Mouse (Mus musculus) ES-E14 (cell line): Measurements from ENCODE around the gene Zfp653. TPM values are rescaled to one million over a fixed set of nuclear protein-coding genes. Genes with fewer than 3 reads are reported as not detected.
A peak's percentile ranks its signal among the peaks of the same experiment; 100 is the strongest.

Source experiments
- DNase-seq: peaks from one replicate; pipeline ENCODE4 v3.0.0-alpha.2; 2013; ENCODE audit warnings: low read depth, low spot score
- H3K27ac ChIP-seq: 2 replicates; pipeline ENCODE4 v1.5.1; 2012; ENCODE audit warnings: low read depth, mild to moderate bottlenecking, low read length, moderate library complexity, mixed read lengths; ENCODE audit not compliant: poor library complexity, insufficient read depth, severe bottlenecking
- H3K36me3 ChIP-seq: 2 replicates; pipeline ENCODE4 v1.6.1; 2012; ENCODE audit warnings: mild to moderate bottlenecking, low read length, moderate library complexity, mixed read lengths; ENCODE audit not compliant: control insufficient read depth, poor library complexity, insufficient read depth, severe bottlenecking
- H3K4me1 ChIP-seq, 2 experiments: fragments of 150-350 bp in 1 of 2; sonication (generic) in 1 of 2; 2 replicates each; pipeline ENCODE4 v1.6.1; 2012; ENCODE audit warnings: low read length in 2 of 2, mild to moderate bottlenecking in 1 of 2, mixed read lengths in 1 of 2; ENCODE audit not compliant: control insufficient read depth in 2 of 2, insufficient read depth in 2 of 2, poor library complexity in 1 of 2
- H3K4me3 ChIP-seq, 2 experiments: fragments of 150-350 bp in 1 of 2; sonication (generic) in 1 of 2; 2 replicates each; pipeline ENCODE4 v1.5.1; 2012; ENCODE audit warnings: low read length in 2 of 2, low read depth in 1 of 2, mild to moderate bottlenecking in 1 of 2, mixed read lengths in 1 of 2; ENCODE audit not compliant: insufficient read depth in 1 of 2, poor library complexity in 1 of 2, severe bottlenecking in 1 of 2
- H3K9ac ChIP-seq: 2 replicates; pipeline ENCODE4 v1.6.1; 2012; ENCODE audit warnings: low read depth, mild to moderate bottlenecking, low read length, mixed read lengths; ENCODE audit not compliant: poor library complexity, insufficient read depth, severe bottlenecking
- H3K9me3 ChIP-seq: fragments of 150-350 bp; sonication (generic); 2 replicates; pipeline ENCODE4 v1.6.1; 2012; ENCODE audit warnings: low read depth, mild to moderate bottlenecking, low read length; ENCODE audit not compliant: control insufficient read depth, insufficient read depth
- CHD2 ChIP-seq: IDR thresholded peaks from 2 replicates; pipeline ENCODE4 v1.6.1; 2014; ENCODE audit warnings: mild to moderate bottlenecking, low read depth, low read length, inconsistent platforms
- HCFC1 ChIP-seq: IDR thresholded peaks from 2 replicates; pipeline ENCODE4 v1.6.1; 2012; ENCODE audit warnings: low read length, inconsistent platforms, borderline replicate concordance; ENCODE audit not compliant: insufficient read depth
- MAFK ChIP-seq: IDR thresholded peaks from 2 replicates; pipeline ENCODE4 v1.6.1; 2014; ENCODE audit warnings: mild to moderate bottlenecking, low read depth, low read length, inconsistent platforms; ENCODE audit not compliant: insufficient read depth
- ZC3H11A ChIP-seq: IDR thresholded peaks from 2 replicates; pipeline ENCODE4 v1.6.1; 2012; ENCODE audit warnings: low read depth, mild to moderate bottlenecking, inconsistent platforms, low read length, borderline replicate concordance
- ZNF384 ChIP-seq: IDR thresholded peaks from 2 replicates; pipeline ENCODE4 v1.6.1; 2012; ENCODE audit warnings: low read depth, low read length, inconsistent platforms
- in situ Hi-C, 2 experiments: fragments of 600-800 bp; cut with MboI; formaldehyde crosslinking; loops; one replicate each; pipeline ENCODE4 v1.15.1; 2025; ENCODE audit warnings: low sequenced_read_pairs in 2 of 2, inconsistent platforms in 1 of 2; ENCODE audit not compliant: unreplicated experiment in 2 of 2
- total RNA-seq: library from RNA; depleted of rRNA; stranded (reverse); fragments of 300-350 nt; gene quantifications from 2 replicates; pipeline ENCODE4 v1.2.3, GENCODE M21; 2012; rRNA removed

Gene Zfp653
- total RNA-seq, 1 experiment: 10.9 TPM

DNA sequence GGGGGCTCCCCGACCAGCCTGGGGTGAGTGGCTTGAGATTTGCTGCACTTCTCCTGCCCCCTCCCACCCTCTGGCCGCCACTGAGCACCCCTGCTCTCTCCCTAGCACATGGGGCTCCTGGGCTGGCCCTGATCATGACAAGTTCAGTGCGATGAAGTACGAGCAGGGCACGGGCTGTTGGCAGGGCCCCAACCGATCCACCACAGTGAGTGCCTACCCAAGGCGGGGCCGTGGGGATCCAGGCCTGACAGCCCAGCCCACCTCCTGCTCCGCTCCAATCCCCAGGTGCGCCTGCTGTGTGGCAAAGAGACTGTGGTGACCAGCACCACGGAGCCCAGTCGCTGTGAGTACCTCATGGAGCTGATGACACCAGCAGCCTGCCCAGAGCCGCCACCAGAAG lies 58.4 kb downstream of the Zfp653 start:
- Histone ChIP-seq H3K27ac (no peak overlapping the region), H3K36me3 (peaks cover 65% of the 10 kb centered on the region), H3K9me3 (no peaks in the 10 kb centered on the region), H3K9ac (no peak overlapping the region), H3K4me3 (peak overlapping the region in 1 of 2 experiments; percentile 4; a peak in 1 of 4 replicates), H3K4me1 (peaks cover 3 to 28% of the 10 kb centered on the region in 2 experiments; a peak in 2 of 4 replicates)
- in situ Hi-C loops: no loop called here
- no peak for DNase-seq
- no peak for TF ChIP-seq CHD2
- TF ChIP-seq MAFK: no peak
- no peak for TF ChIP-seq ZNF384
- TF ChIP-seq HCFC1: no peak
- no peak for TF ChIP-seq ZC3H11A

DNA sequence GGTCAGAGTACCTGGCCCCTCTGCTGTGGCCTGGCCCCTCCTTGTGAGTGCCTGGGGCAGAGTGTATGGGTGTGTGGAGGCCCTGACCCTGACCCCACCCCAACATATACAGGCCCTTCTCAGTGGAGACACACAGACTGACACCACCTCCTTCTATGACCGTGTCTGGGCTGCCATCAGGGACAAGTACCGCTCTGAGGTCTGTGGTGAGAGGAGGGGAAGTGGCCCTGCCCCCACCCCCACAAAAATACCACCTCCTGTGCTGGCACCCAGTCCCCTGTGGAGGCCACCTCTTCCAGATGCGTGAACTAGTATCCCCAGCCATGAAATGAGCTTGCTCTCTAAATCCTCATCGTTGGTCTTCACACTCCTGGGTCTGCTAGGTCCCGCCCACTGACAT lies 60.1 kb downstream of the Zfp653 start:
- TF ChIP-seq HCFC1 (no peak), CHD2 (no peak), ZNF384 (no peak), MAFK (no peak), ZC3H11A (no peak)
- H3K9ac ChIP-seq: no peak overlapping the region
- H3K27ac ChIP-seq: no peak overlapping the region

More for the DNA sequence above, 60.1 kb downstream of the Zfp653 start:
- Histone ChIP-seq H3K9me3 (no peaks in the 10 kb centered on the region), H3K4me3 (no peak overlapping the region), H3K36me3 (peaks cover 81% of the 10 kb centered on the region), H3K4me1 (peaks cover 3 to 16% of the 10 kb centered on the region in 2 experiments; a peak in 2 of 4 replicates)
- in situ Hi-C loops: no loop called here
- no peak for DNase-seq

Other genes starting within 250 kb of the Zfp653 start
- gene Angptl8, start 235.9 kb downstream of the Zfp653 start, total RNA-seq: 0.48 TPM in 1 of 2 replicates, not detected in the other
- gene Dock6, start 218.7 kb downstream of the Zfp653 start, total RNA-seq: 45.4 and 144 TPM in 2 replicates
- gene Rab3d, start 153.2 kb downstream of the Zfp653 start, total RNA-seq: 4.4 and 9.5 TPM in 2 replicates
- 1.8 and 1.9 TPM in 2 replicates for gene Ccdc159, start 143.9 kb downstream of the Zfp653 start, total RNA-seq
- 38.1 and 75.3 TPM in 2 replicates for gene Tmem205, start 143.8 kb downstream of the Zfp653 start, total RNA-seq
- gene Plppr2, start 134.3 kb downstream of the Zfp653 start, total RNA-seq: 2.0 and 2.6 TPM in 2 replicates
- 9.5 and 10.8 TPM in 2 replicates for gene Swsap1, start 115.6 kb downstream of the Zfp653 start, total RNA-seq
- 1.7 and 3.9 TPM in 2 replicates for gene Epor, start 107.9 kb downstream of the Zfp653 start, total RNA-seq
- 0.27 and 0.37 TPM in 2 replicates for gene Rgl3, start 81.9 kb downstream of the Zfp653 start, total RNA-seq
- 1.4 and 2.5 TPM in 2 replicates for gene Ccdc151, start 68.7 kb downstream of the Zfp653 start, total RNA-seq
- 234 and 379 TPM in 2 replicates for gene Prkcsh, start 68.6 kb downstream of the Zfp653 start, total RNA-seq
- gene Elavl3, start 19.4 kb downstream of the Zfp653 start, total RNA-seq: 2.6 and 5.0 TPM in 2 replicates
- gene Gm49318, start 117 bp downstream of the Zfp653 start, total RNA-seq: not detected in 2 replicates
- gene Ecsit, start 14.1 kb upstream of the Zfp653 start, total RNA-seq: 37.5 and 38.2 TPM in 2 replicates
- 14.0 and 25.6 TPM in 2 replicates for gene Cnn1, start 27.8 kb upstream of the Zfp653 start, total RNA-seq
- gene Elof1, start 45.8 kb upstream of the Zfp653 start, total RNA-seq: 72.0 and 85.3 TPM in 2 replicates
- 14.6 and 17.3 TPM in 2 replicates for gene Acp5, start 64.3 kb upstream of the Zfp653 start, total RNA-seq
- gene Pigyl, start 85.5 kb upstream of the Zfp653 start, total RNA-seq: 27.3 and 34.7 TPM in 2 replicates
- 0.22 TPM in 1 of 2 replicates, not detected in the other for gene Zfp872, start 116.7 kb upstream of the Zfp653 start, total RNA-seq
- gene Zfp809, start 154.3 kb upstream of the Zfp653 start, total RNA-seq: 90.7 and 129 TPM in 2 replicates
- 9.6 and 11.3 TPM in 2 replicates for gene Zfp599, start 188.5 kb upstream of the Zfp653 start, total RNA-seq
- gene Zfp810, start 236.3 kb upstream of the Zfp653 start, total RNA-seq: 7.8 and 14.3 TPM in 2 replicates